Mouse (Mus musculus) liver, embryonic 14 days (tissue): ENCODE measurements around the gene Gm45844. TPM values are rescaled to one million over a fixed set of nuclear protein-coding genes. Genes with fewer than 3 reads are reported as not detected.

ENCODE experiments used
- polyA plus RNA-seq: library from polyadenylated mRNA; depleted of rRNA; stranded (reverse); fragments of >200 nt; gene quantifications from 2 replicates; pipeline ENCODE4 v1.2.3, GENCODE M21; 2012; rRNA removed

Gm45844 gene
- polyA plus RNA-seq: 0.35 and 0.47 TPM in 2 replicates

GRCm38 (mm10) chr7:7277966-7278567 lies at the start of gene Gm45844:
Gene Gm45844 (minus strand): TSS chr7:7278289.

GRCm38 (mm10) chr7:7247228-7247627 lies 30.9 kb downstream of the Gm45844 start, which contains the start of gene Vmn2r29:
Gene Vmn2r29 (minus strand): TSS chr7:7247328.

GRCm38 (mm10) chr7:7209313-7210151 lies 68.6 kb downstream of the Gm45844 start, which contains the start of gene Zfp772:
Gene Zfp772 (minus strand): TSS chr7:7209998.

GRCm38 (mm10) chr7:7171227-7172147 lies 106.6 kb downstream of the Gm45844 start, which contains the start of gene Zfp418:
Gene Zfp418 (plus strand): TSS chr7:7171330.

Other genes with a start within 250 kb of the Gm45844 start
- 3.5 and 3.6 TPM in 2 replicates for gene Zfp954, start 156.8 kb downstream of the Gm45844 start, polyA plus RNA-seq
- 0.10 TPM in 2 replicates for gene Zfp773, start 141.5 kb downstream of the Gm45844 start, polyA plus RNA-seq
- 0.25 and 0.39 TPM in 2 replicates for gene Zfp418, start 107.0 kb downstream of the Gm45844 start, polyA plus RNA-seq
- gene Zfp772, start 68.3 kb downstream of the Gm45844 start, polyA plus RNA-seq: 0.98 and 1.1 TPM in 2 replicates
- 0.37 and 0.38 TPM in 2 replicates for gene Vmn2r29, start 31.0 kb downstream of the Gm45844 start, polyA plus RNA-seq
- gene Clcn4, start 22.6 kb upstream of the Gm45844 start, polyA plus RNA-seq: 6.0 and 7.0 TPM in 2 replicates
- not detected in 2 replicates for gene Vmn2r30, start 59.3 kb upstream of the Gm45844 start, polyA plus RNA-seq
- not detected in 2 replicates for gene Gm45783, start 96.3 kb upstream of the Gm45844 start, polyA plus RNA-seq
- not detected in 2 replicates for gene Vmn2r31, start 121.4 kb upstream of the Gm45844 start, polyA plus RNA-seq
- gene Vmn2r32, start 201.7 kb upstream of the Gm45844 start, polyA plus RNA-seq: not detected in 2 replicates